Mouse (Mus musculus): ENCODE measurements around the gene Klhl2.

GRCm38 (mm10) chr8:64811790-64812189 lies 38.0 kb downstream of the Klhl2 start:
- TF ChIP-seq GATA1 (IDR thresholded peaks at IDR 0.05; ENCODE audit: low read length): no peak
- no peak for TF ChIP-seq TAL1 (IDR thresholded peaks at IDR 0.05; ENCODE audit: low read length)

Data from erythroblast, embryonic 14.5 days (primary cell).